Mouse (Mus musculus): ENCODE data around the gene Itga11. TPM values are rescaled to one million over a fixed set of nuclear protein-coding genes. Genes with fewer than 3 reads are reported as not detected.
"Not testable (repeated sequence)": the region's sequence is repeated elsewhere in the genome, so short reads cannot be mapped to it uniquely, and the experiment has no call there.

The Itga11 gene
- polyA plus RNA-seq, 1 experiment: 2.0 TPM

DNA sequence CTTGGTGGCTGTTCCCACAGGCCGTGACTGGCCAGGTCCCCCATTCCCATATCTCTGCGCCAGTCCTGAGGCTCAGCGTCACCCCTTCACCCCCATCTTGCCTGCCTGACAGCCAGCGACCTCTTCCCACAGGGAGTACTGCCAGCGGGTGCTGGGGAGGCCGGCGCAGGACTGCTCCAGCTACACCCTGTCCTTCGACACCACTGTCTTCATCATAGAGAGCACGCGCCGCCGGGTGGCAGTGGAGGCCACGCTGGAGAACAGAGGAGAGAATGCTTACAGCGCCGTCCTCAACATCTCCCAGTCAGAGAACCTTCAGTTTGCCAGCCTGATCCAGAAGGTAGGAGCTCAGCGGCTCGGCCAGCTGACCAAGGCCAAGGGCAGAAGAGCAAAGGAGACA, 89.8 kb downstream of the Itga11 start:
- Histone ChIP-seq H3K4me3 (ENCODE audit: insufficient read depth, low read depth, low read length) (no peak overlapping the region), H3K27ac (replicated peaks; ENCODE audit: low read depth, low read length) (no peak overlapping the region), H3K4me1 (ENCODE audit: control insufficient read depth, insufficient read depth, insufficient read length, low read length) (no peaks in the 10 kb centered on the region)

DNA sequence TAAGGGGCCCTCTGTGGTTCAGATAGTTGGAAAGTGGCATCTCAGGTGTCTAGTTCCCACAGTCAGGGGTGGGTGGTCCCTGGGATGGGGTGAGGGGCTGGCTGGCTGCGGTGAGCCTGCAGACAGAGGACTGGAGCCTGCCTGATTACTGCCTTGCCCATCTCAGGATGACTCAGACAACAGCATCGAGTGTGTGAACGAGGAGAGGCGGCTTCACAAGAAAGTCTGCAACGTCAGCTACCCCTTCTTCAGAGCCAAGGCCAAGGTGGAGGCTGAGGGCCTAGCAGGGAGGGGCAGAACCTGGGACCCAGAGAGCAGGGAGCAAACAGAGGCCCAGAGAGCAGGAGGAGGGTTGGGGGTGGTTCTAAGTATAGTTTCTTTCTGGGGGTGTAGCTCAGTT, 90.7 kb downstream of the Itga11 start:
- Histone ChIP-seq H3K4me3 (ENCODE audit: insufficient read depth, low read depth, low read length) (no peak overlapping the region), H3K27ac (replicated peaks; ENCODE audit: low read depth, low read length) (no peak overlapping the region), H3K4me1 (ENCODE audit: control insufficient read depth, insufficient read depth, insufficient read length, low read length) (no peaks in the 10 kb centered on the region)

- Histone ChIP-seq H3K4me3 (ENCODE audit: insufficient read depth, low read depth, low read length) (no peak overlapping the region), H3K27ac (replicated peaks; ENCODE audit: low read depth, low read length) (no peak overlapping the region), H3K4me1 (ENCODE audit: control insufficient read depth, insufficient read depth, insufficient read length, low read length) (no peaks in the 10 kb centered on the region)
These were observed 95.1 kb downstream of the Itga11 start for GRCm38 (mm10) chr9:62772746-62773145.

DNA sequence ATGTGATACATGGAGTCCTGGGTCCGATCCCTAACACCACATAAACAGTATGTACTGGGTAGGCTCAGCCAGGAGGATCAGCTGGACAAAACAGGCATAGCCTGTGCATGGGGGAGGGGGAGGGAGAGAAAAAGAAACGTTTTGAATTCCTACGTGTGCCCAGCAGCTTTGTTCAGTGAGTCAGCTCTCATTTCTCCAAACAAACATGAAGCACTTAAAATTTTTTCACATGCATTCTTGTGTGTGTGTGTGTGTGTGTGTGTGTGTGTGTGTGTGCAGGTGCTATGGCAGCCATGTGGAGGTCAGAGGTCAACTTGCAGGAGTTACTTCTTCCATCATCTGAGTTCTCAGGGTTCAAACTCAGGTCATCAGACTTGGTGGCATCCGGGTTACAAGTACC, 97.8 kb downstream of the Itga11 start:
- H3K27ac ChIP-seq (replicated peaks; ENCODE audit: low read depth, low read length): no peak overlapping the region
- H3K4me3 ChIP-seq (ENCODE audit: insufficient read depth, low read depth, low read length): no peak overlapping the region
- H3K4me1 ChIP-seq (ENCODE audit: control insufficient read depth, insufficient read depth, insufficient read length, low read length): no peaks in the 10 kb centered on the region

DNA sequence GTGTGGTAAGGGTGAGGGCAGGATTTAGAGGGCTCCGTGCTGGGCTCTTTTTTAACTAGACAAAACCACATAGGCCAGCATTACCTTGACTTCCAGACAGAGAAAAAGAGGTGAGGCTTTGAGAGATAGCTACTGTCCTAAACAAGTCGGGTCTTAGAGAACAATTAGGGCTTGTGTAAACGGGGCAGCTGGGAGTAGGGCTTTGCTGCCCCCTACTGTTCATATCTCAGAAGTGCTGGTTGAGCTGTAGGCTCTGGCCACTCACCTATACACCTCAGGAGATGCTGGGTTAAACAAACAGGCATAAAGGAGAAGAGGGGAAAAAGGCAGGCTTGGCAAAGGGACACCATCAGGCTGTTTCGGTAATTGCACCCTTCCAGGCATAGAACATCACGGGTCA, 99.8 kb downstream of the Itga11 start:
- Histone ChIP-seq H3K4me1 (ENCODE audit: control insufficient read depth, insufficient read depth, insufficient read length, low read length) (no peaks in the 10 kb centered on the region), H3K4me3 (ENCODE audit: insufficient read depth, low read depth, low read length) (no peak overlapping the region), H3K27ac (replicated peaks; ENCODE audit: low read depth, low read length) (no peak overlapping the region)

DNA sequence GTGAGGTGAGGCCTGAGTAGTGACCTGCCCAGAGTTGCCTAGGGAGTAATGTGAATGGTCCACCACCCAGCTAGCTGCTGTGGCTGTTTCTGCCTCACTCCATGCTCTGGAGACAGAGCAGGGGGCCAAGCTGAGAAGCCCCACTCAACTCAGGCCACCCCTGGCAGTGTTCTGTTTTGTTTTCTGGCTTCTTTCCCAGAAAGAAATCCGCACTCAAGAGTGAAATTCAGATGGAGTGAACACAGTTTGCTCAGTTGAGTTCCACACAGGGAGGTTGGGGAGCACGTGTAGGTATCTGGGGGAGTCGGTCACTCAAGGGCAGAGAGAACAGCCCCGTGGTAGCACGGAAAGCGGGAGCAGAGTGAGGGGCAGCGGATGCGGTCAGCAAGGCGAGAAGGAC, 101.1 kb downstream of the Itga11 start:
- Histone ChIP-seq H3K27ac (replicated peaks; ENCODE audit: low read depth, low read length) (no peak overlapping the region), H3K4me3 (ENCODE audit: insufficient read depth, low read depth, low read length) (no peak overlapping the region), H3K4me1 (ENCODE audit: control insufficient read depth, insufficient read depth, insufficient read length, low read length) (no peaks in the 10 kb centered on the region)

DNA sequence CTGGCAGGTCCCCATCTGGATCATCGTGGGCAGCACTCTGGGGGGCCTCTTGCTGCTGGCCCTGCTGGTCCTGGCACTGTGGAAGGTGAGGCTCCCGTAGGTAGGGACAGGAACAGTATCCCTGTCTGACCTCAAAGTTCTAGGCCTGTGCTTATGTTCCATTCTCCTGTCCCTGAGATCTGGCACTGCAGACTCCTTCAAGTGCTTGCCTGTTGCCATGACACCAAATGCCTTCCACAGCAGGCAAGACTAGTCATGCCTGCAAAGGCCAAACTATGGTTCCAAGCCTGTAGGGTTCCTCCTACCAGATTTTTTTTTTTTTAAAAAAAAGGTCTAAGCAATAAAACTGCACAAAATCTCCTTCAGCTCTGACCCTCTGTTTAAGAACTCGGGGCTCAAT, 104.3 kb downstream of the Itga11 start:
- H3K4me1 ChIP-seq (ENCODE audit: control insufficient read depth, insufficient read depth, insufficient read length, low read length): no peaks in the 10 kb centered on the region
- no peak overlapping the region for H3K4me3 ChIP-seq (ENCODE audit: insufficient read depth, low read depth, low read length)
- H3K27ac ChIP-seq (replicated peaks; ENCODE audit: low read depth, low read length): no peak overlapping the region

- no peaks in the 10 kb centered on the region for H3K4me1 ChIP-seq (ENCODE audit: control insufficient read depth, insufficient read depth, insufficient read length, low read length)
- no peak overlapping the region for H3K4me3 ChIP-seq (ENCODE audit: insufficient read depth, low read depth, low read length)
These were observed 105.6 kb downstream of the Itga11 start for GRCm38 (mm10) chr9:62782976-62783781.

DNA sequence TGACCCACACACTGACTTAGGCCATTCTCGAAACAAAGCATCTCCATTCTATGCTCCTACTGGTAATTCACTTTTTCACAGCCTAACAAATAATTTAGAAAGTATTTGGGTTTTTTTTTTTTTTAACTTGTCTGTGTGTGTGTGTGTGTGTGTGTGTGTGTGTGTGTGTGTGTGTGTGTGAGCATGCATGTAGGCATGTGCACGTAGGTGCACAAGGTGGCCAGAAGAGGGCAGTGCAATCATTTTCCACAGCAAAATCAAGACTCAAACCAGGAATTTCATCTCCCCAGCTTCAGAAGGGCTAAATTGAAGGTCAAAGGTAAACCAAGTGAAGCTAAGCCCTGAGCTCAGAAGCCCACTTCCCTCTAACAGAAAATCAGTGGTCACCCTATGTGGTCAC, 106.6 kb downstream of the Itga11 start:
- H3K4me1 ChIP-seq (ENCODE audit: control insufficient read depth, insufficient read depth, insufficient read length, low read length): no peaks in the 10 kb centered on the region
- no peak overlapping the region for H3K4me3 ChIP-seq (ENCODE audit: insufficient read depth, low read depth, low read length)

More at GRCm38 (mm10) chr9:62782976-62783781, 105.6 kb downstream of the Itga11 start:
- H3K27ac ChIP-seq (replicated peaks; ENCODE audit: low read depth, low read length): no peak overlapping the region

GRCm38 (mm10) chr9:62786721-62787120, 109.1 kb downstream of the Itga11 start:
- H3K4me3 ChIP-seq (ENCODE audit: insufficient read depth, low read depth, low read length): no peak overlapping the region
- no peaks in the 10 kb centered on the region for H3K4me1 ChIP-seq (ENCODE audit: control insufficient read depth, insufficient read depth, insufficient read length, low read length)
- no peak overlapping the region for H3K27ac ChIP-seq (replicated peaks; ENCODE audit: low read depth, low read length)

More for the DNA sequence above, 106.6 kb downstream of the Itga11 start:
- no peak overlapping the region for H3K27ac ChIP-seq (replicated peaks; ENCODE audit: low read depth, low read length)

DNA sequence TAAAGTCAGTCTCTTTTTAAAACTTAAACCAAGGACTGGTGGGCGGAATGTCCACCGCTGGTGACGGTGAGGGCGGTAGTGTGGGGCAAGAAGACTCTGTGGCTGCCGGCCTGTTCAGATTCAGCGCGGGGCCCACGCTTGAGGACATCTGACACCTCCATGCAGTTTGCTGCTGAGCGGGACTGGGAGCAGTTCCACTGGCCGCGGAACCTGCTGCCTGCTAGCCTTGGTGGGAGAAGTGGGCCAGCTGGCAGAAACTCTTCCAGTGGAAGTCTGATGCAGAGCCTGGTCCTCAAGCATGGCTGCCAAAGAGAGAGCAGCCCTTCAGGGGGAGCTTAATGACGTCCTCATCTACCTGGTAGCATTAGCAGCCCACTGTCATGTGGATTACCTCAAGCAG, 112.2 kb downstream of the Itga11 start:
- H3K27ac ChIP-seq (replicated peaks; ENCODE audit: low read depth, low read length): no peak overlapping the region
- no peaks in the 10 kb centered on the region for H3K4me1 ChIP-seq (ENCODE audit: control insufficient read depth, insufficient read depth, insufficient read length, low read length)
- H3K4me3 ChIP-seq (ENCODE audit: insufficient read depth, low read depth, low read length): no peak overlapping the region

GRCm38 (mm10) chr9:62799218-62799617, 121.6 kb downstream of the Itga11 start:
- not testable (repeated sequence) for H3K27ac ChIP-seq (replicated peaks; ENCODE audit: low read depth, low read length); H3K4me3 ChIP-seq (ENCODE audit: insufficient read depth, low read depth, low read length); H3K4me1 ChIP-seq (ENCODE audit: control insufficient read depth, insufficient read depth, insufficient read length, low read length)

- peaks cover 9% of the 10 kb centered on the region for H3K4me1 ChIP-seq (ENCODE audit: control insufficient read depth, insufficient read depth, insufficient read length, low read length)
- peak overlapping the region; percentile 97 for H3K4me3 ChIP-seq (ENCODE audit: insufficient read depth, low read depth, low read length)
- H3K27ac ChIP-seq (replicated peaks; ENCODE audit: low read depth, low read length): no peak overlapping the region
These were observed 132.5 kb downstream of the Itga11 start for GRCm38 (mm10) chr9:62810095-62810494.

- Histone ChIP-seq H3K27ac (replicated peaks; ENCODE audit: low read depth, low read length) (peak overlapping the region; percentile 60), H3K4me3 (ENCODE audit: insufficient read depth, low read depth, low read length) (peak overlapping the region; percentile 97), H3K4me1 (ENCODE audit: control insufficient read depth, insufficient read depth, insufficient read length, low read length) (peaks cover 9% of the 10 kb centered on the region)
These were observed 133.2 kb downstream of the Itga11 start for GRCm38 (mm10) chr9:62810543-62811515.

DNA sequence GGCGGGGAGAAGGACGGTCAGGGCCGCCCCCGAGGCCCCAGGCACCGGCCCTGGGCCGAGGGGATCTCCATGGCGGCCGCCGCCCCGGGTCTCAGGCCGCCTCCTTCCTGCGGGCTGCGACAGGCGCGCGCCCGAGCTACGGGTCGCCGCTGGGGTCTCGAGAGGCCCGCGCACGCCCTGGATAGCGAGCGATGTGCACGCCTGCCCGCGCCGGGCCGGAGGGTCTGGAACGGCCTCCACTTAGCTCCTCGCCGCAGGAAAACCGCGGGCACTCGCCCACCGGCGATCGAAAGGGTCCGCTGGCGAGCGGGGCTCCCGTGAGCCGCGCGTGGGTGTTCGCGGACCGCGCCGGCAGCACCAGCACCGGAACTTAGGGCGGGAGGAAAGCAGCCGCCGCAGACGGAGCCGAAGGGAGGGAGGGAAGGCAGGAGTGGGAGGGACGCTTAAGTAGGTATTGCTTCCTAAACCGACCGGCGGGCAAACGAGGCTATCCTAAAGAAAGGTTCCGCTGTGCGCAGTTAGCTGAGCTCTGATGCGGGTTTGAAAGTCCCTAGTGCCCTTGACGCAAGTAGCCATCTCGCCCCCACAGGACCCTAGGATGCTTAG, 134.0 kb downstream of the Itga11 start, which contains the start of gene Fem1b:
Gene Fem1b, minus strand, starts transcription at position 419 of the 606 bp plus-strand sequence.
- Histone ChIP-seq H3K4me1 (ENCODE audit: control insufficient read depth, insufficient read depth, insufficient read length, low read length) (peaks cover 9% of the 10 kb centered on the region), H3K4me3 (ENCODE audit: insufficient read depth, low read depth, low read length) (peak within 1 kb of the TSS; percentile 97), H3K27ac (replicated peaks; ENCODE audit: low read depth, low read length) (peak within 1 kb of the TSS; percentile 90)

Measured in brown adipose tissue, adult 24 weeks (tissue).